Mouse (Mus musculus) gastrocnemius, adult 2 months (tissue): ENCODE results near the gene Pigb. TPM values are rescaled to one million over a fixed set of nuclear protein-coding genes. Genes with fewer than 3 reads are reported as not detected.

Experiments used
- DNase-seq: peaks from one replicate; pipeline ENCODE4 v3.0.0; 2022
- H3K27ac ChIP-seq: fragments of 200-600 bp; 2 replicates; pipeline ENCODE4 v1.8.1; 2022; ENCODE audit warnings: mild to moderate bottlenecking
- H3K4me3 ChIP-seq: fragments of 200-600 bp; 2 replicates; pipeline ENCODE4 v1.8.1; 2022; ENCODE audit warnings: mild to moderate bottlenecking, moderate library complexity
- CTCF ChIP-seq: fragments of 200-600 bp; IDR thresholded peaks from 2 replicates; pipeline ENCODE4 v1.8.1; 2022; ENCODE audit warnings: antibody characterized with exemption, mild to moderate bottlenecking, moderate library complexity
- intact Hi-C: fragments of 180-260 bp; cut with DNase I; formaldehyde crosslinking; loops from one replicate; pipeline ENCODE4 v1.15.1; 2025
- total RNA-seq, 2 experiments: library from RNA; stranded (reverse); gene quantifications; 2 replicates each; pipeline ENCODE4 v1.2.3; 2021

Pigb gene
- total RNA-seq, 2 experiments from 2014 or later, result 3.4 to 4.1 TPM

DNA sequence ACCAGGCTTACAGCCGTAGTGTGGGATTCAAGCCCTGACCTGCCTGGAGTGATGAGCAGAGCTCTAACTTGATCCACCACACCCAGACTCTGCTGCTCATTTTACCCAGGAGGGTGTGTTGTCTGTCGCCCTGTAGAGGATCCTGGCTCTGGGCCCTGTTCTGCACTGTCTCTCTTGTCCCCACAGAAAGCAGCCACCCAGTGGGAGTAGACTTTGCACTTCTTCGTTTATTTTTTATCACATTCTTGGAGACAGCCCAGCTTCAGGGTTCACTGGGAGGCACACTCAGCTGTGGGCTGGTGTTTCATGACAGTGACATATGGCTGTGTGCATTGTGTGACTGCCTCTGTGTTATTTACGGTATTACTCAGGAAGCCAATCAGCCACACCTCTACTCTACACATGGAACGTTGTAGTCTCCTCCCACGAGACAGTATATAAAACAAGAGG lies 28.1 kb upstream of the Pigb start:
- TF ChIP-seq CTCF, result no peak
- H3K27ac ChIP-seq, result peak overlapping the region; percentile 48
- no peak for DNase-seq
- intact Hi-C loops, result no loop called here
- H3K4me3 ChIP-seq, result no peak overlapping the region

DNA sequence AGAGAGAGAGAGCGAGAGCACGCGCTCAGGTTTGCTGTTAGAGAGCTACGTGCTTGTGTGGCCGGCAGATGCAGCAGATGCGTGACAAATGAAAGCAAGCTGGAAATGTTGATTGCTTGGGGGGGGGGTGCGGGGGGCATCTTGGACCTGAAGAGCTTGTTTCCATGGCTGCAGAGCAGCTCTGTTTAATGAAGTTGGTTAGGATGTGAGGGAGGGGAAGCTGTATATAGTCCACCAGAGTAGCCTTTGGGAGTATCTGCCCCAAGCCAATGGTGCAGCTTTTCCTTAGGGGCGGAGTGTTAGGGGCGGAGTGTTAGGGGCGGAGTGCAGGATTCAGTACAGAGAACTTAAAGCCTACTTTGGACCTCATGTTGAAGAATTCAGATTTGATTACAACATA lies 26.9 kb upstream of the Pigb start:
- H3K4me3 ChIP-seq, result peak overlapping the region; percentile 35; the same call in 1 of the 2 replicates

DNA sequence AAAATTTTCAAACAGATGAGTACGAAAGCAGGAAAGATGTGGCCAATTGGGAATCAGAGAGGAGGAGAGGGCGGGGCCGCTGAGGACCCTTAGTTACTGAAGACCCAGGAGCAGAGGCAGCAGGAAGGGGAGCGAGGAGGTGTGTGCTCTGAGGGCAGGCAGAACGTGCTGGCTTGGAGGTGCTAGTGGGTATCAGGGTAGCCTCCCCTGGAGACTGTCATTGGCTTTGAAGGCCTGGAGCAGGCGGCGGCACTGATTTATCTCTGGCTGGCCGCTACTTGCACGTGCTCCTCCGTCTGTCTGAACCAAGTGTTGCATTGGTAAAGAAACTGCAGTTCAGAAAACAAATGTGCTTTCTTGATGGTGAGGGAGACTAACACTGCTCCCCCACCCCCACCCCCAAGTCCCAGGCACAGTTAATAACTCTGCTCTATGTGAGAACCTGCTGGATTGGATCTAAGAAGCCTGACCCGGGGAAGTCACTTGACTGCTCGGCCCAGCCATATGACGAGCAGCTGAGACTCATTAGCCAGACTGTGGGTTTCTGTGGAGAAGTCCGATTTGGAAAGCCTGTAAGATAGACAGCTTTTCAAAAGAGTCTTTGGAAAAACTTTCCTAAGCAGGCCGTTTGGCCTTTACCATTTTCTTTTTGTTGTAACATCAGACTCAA lies 23.6 kb upstream of the Pigb start:
- no peak overlapping the region for H3K27ac ChIP-seq
- DNase-seq, result no peak
- intact Hi-C loops, result no loop called here
- no peak overlapping the region for H3K4me3 ChIP-seq
- TF ChIP-seq CTCF, result no peak

More for the DNA sequence above, 26.9 kb upstream of the Pigb start:
- H3K27ac ChIP-seq, result no peak overlapping the region
- intact Hi-C loops, result no loop called here
- no peak for TF ChIP-seq CTCF
- no peak for DNase-seq

DNA sequence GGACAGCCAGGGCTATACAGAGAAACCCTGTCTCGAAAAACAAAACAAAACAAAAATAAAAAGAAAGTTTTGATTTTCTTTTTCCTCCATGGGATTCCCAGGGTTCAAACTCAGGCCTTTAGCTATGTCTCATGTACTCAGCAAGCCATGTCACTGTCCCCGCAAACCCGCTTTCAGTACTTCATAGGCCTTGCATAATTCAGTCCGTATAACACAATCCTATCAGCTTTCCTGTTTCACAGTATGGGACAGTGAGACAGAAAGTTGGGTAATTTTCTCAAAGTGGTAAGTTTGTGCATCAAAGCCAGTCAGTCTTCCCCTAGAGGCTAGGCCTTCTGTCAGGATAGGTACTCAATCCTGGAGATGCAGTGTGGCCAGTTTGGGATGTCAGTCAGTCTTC lies 19.0 kb upstream of the Pigb start:
- no peak for DNase-seq
- Histone ChIP-seq H3K27ac (no peak overlapping the region), H3K4me3 (no peak overlapping the region)
- intact Hi-C loops, result no loop called here
- no peak for TF ChIP-seq CTCF

DNA sequence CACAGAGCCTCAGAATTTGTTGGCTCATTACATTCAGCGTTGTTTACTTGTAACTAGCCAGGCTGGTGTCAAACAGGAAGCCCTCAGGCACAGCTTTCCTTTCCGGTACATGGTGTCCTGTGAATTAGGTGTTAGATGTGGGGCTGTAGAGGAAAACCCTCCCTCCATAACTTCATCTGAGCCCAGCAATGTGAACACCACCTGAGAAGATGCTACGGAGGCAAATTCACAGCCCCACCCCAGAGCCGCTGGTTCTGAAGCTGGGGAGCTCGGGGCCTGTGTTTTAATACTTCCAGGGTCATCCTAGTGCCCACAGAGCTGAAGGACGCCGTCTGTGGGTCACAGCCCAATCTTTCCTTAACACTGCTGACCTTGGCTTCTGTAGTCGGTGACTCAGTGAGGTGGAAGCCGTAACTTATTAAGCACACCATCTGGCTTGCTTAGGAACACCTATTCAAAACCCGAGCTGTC lies 15.3 kb upstream of the Pigb start:
- no peak for TF ChIP-seq CTCF
- no peak for DNase-seq
- intact Hi-C loops, result no loop called here

DNA sequence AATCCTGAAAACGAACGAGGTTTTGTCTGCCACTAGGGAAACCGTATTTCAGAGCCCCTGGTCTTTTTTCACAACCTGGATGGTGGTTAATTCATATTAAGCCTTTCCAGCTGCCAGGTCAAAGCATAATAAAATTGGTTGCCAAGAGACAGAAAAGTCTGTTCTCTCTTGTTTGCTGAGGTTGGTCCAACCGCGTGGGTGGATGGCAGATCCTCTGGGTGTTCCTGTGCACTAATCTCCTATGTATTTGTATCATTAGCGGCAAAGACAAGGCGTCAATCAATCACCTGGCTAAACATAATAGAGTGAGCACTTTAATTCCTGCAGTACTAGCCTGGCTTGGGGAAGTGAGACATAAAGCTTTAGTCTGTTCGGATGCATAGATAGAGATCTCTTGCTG lies 10.4 kb upstream of the Pigb start:
- DNase-seq, result no peak
- Histone ChIP-seq H3K4me3 (no peak overlapping the region), H3K27ac (no peak overlapping the region)
- intact Hi-C loops, result no loop called here
- no peak for TF ChIP-seq CTCF

More for the DNA sequence above, 15.3 kb upstream of the Pigb start:
- H3K4me3 ChIP-seq, result no peak overlapping the region; the same call in 1 of the 2 replicates
- peak overlapping the region; percentile 70 for H3K27ac ChIP-seq

DNA sequence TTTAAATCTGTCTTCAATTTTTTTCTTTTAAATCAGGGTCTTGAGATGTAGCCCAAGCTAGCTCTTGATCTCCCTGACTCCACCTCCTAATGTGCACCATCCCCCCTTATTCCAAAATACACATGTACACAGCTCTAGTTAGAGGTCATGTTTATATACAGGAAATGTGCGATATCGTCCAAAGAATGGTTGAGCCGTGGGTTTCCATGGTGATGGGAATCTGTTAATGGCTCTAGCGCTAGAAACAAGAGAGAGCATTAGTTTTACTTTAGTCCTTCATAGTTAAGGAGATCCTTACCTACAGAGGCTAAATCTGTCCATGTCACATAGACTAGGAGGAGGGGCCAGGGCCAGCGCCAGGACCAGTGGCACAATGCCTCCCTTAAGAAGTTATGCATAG lies 9.7 kb upstream of the Pigb start:
- Histone ChIP-seq H3K4me3 (no peak overlapping the region), H3K27ac (no peak overlapping the region)
- intact Hi-C loops, result no loop called here
- DNase-seq, result no peak
- TF ChIP-seq CTCF, result no peak

DNA sequence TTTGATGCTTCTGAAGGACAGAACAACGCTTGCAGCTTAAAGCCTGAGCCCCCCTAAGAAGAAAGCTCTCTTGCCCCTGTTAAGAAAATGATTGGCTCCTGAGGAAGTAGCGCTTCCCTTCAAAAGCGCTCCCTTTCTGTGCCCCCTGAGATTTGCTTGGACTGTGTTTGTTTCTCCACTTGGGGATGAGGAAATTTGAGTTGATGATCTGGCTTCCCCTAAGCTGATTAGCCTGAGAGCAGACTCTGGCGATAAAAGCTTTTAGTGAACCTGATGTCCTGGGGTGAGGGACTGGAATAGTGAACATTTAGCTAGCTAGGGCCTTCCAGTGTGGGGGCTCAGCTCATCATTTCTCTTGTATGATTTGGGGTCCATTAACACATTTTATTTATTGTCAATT lies 8.7 kb upstream of the Pigb start:
- intact Hi-C loops, result no loop called here
- H3K4me3 ChIP-seq, result no peak overlapping the region
- H3K27ac ChIP-seq, result peak overlapping the region; percentile 24; the same call in 1 of the 2 replicates
- DNase-seq, result no peak
- TF ChIP-seq CTCF, result no peak

DNA sequence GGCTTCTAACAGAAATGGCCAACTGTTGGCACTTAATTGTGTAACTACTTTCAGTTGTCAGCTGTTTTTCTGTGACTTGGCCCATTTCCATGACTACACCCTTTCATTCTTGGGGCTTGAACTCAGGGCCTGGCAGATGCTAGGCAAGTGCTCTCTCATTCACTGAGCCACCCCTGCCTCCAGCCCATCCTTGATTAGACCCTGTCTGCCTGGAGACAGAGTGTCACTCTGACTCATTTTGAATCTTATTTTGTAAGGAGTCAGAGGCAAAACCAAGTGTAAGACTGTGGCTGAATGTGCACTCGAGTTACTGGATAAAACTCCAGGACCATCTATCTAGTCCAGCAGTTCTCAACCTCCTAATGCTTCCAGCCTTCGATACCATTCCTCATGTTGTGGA lies 7.7 kb upstream of the Pigb start:
- no peak for TF ChIP-seq CTCF
- H3K4me3 ChIP-seq, result no peak overlapping the region
- intact Hi-C loops, result no loop called here
- no peak for DNase-seq
- H3K27ac ChIP-seq, result no peak overlapping the region

DNA sequence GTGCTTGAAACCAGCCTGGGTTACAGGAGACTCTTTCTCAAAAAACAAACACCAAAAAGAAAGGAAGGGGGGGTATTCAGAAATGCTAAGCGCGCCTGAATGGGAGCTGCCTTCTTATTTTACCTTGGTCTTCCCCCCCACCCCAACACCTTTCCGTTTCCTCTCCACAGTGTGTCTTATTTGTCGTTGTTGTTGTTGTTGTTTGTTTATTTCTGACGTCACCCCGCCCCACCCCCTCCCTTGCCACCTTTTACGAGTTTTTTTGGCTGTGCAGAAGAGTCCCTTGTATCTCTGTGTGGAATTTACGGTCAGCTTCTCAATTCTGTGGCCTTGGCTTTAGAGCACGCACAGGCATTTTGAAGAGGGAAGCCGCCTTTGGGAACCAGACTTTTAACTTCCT lies 5.5 kb upstream of the Pigb start:
- intact Hi-C loops, result no loop called here
- Histone ChIP-seq H3K27ac (peak overlapping the region; percentile 70), H3K4me3 (peak overlapping the region; percentile 75)
- TF ChIP-seq CTCF, result no peak
- no peak for DNase-seq

DNA sequence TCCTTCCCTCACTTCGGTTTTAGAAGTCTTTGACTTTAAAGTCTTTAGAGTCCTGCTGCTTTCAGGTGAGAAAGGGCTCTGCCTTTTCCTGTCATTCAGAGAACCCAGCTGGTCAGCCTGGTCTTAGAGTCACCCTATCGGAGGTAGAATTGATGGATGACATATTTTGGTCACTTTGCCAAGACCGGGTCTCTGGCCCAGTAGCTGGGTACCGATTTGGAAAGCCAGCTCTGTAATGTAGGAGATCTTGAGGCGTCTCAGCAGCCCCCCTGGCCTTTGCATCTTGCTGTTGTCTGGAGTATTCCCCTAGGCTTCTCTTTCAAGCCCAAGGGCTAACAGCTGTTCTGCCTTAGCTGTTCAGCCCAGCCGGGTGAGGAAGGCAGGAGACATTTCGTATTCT lies 5.0 kb upstream of the Pigb start:
- Histone ChIP-seq H3K4me3 (peak overlapping the region; percentile 75), H3K27ac (peak overlapping the region; percentile 70)
- no peak for DNase-seq
- intact Hi-C loops, result no loop called here
- TF ChIP-seq CTCF, result no peak

DNA sequence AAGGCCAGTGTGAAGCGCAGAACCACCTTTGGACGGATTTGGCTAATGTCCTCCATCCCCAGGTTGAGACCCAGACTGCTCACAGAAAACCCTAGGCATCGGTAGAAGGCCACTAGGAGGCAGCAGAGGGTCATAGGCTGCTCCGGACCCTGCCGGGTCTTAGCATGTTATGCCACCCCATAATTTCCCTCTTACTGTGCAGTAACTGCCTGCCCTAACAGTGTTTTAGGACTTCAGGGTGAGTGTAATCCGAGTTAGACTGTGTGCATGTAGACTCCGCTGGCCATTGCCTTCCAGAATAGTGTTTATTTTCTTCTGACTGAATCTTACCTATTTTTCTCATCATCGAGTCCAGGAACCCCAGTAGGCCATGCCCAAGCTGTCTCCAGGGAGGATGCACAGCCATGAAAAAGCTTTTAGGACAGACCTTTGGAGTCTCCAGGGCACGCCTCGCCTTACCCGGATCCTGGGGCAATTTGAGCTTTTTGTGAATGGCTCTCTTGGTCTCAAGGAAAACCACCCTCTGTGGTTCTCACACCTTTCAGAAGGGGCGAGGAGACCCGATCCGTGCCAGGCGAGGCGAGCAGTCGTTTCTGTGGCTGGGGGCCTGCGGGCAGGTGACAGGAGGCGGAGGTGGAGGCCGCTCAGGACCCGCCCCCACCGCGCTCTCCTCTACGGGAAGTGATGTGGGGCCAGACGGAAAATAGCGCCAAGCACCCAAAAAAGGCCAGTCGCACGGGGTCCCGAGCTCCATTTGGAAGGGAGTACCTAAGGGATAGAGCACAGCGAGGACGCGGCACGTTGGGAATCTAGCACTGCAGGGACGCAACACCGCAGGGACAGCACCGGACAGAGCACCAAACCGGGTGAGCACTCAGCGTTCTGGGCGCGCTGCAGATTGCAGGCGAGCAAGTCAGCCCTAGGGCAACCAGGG lies 4.2 kb upstream of the Pigb start, which contains the start of gene Rab27a:
TSS of gene Rab27a (plus strand) at position 709 of the 934 bp plus-strand sequence.
- H3K27ac ChIP-seq, result peak within 1 kb of the TSS; percentile 70
- peak within 1 kb of the TSS; percentile 75 for H3K4me3 ChIP-seq
- intact Hi-C loops, result loop anchor here (1.0 kb wide), 1 partner anchor 48 kb away; no protein-coding TSS in a partner anchor
- DNase-seq, result peak; percentile 81
- peak; percentile 97; the same call in 1 of the 2 replicates for TF ChIP-seq CTCF
